Mouse (Mus musculus): ENCODE measurements around the gene Mfrp.
"Not testable (repeated sequence)": the region's sequence is repeated elsewhere in the genome, so short reads cannot be mapped to it uniquely, and the experiment has no call there.

- TF ChIP-seq CTCF (IDR thresholded peaks at IDR 0.05; ENCODE audit: control insufficient read depth, insufficient read depth, low read length); POLR2A (IDR thresholded peaks at IDR 0.05; ENCODE audit: borderline replicate concordance, control insufficient read depth, low read depth, low read length): not testable (repeated sequence)
These were observed 10.4 kb downstream of the Mfrp start for GRCm38 (mm10) chr9:44111909-44112308.

All from bone marrow, adult 2 months (tissue).